Mouse (Mus musculus) neural tube, embryonic 11.5 days (tissue): Measurements from ENCODE around the gene Bhlhe23. TPM values are rescaled to one million over a fixed set of nuclear protein-coding genes. Genes with fewer than 3 reads are reported as not detected.
A peak's percentile ranks its signal among the peaks of the same experiment; 100 is the strongest.

Experiments used
- ATAC-seq: fragments of 200-750 bp; cut with Nextera tagmentation; 2 replicates; pipeline ENCODE4 v1.8.0; 2017; ENCODE audit warnings: moderate number of reproducible peaks, mild to moderate bottlenecking, moderate TSS enrichment, moderate library complexity; ENCODE audit not compliant: insufficient read depth, low FRiP score, low TSS enrichment
- DNase-seq: peaks from one replicate; pipeline ENCODE4 v3.0.0-alpha.2; 2015; ENCODE audit warnings: low spot score
- H3K27ac ChIP-seq: fragments of 300-500 bp; sonication (generic); 2 replicates; pipeline ENCODE4 v1.5.1; 2014; ENCODE audit warnings: low read depth, mild to moderate bottlenecking, low read length
- H3K27me3 ChIP-seq: fragments of 300-500 bp; sonication (generic); 2 replicates; pipeline ENCODE4 v1.6.1; 2014; ENCODE audit warnings: mild to moderate bottlenecking, low read length, mixed read lengths; ENCODE audit not compliant: control insufficient read depth, insufficient read depth
- H3K36me3 ChIP-seq: fragments of 300-500 bp; sonication (generic); 2 replicates; pipeline ENCODE4 v1.6.1; 2014; ENCODE audit warnings: mild to moderate bottlenecking, low read length, moderate library complexity, mixed read lengths; ENCODE audit not compliant: control insufficient read depth, insufficient read depth
- H3K4me1 ChIP-seq: fragments of 300-500 bp; sonication (generic); 2 replicates; pipeline ENCODE4 v1.6.1; 2014; ENCODE audit warnings: low read length, mixed read lengths; ENCODE audit not compliant: control insufficient read depth, insufficient read depth
- H3K4me2 ChIP-seq: fragments of 300-500 bp; sonication (generic); 2 replicates; pipeline ENCODE4 v1.6.1; 2014; ENCODE audit warnings: low read depth, mild to moderate bottlenecking, moderate library complexity
- H3K4me3 ChIP-seq: fragments of 300-500 bp; sonication (generic); 2 replicates; pipeline ENCODE4 v1.5.1; 2014; ENCODE audit warnings: low read depth, low read length
- H3K9ac ChIP-seq: fragments of 300-500 bp; sonication (generic); 2 replicates; pipeline ENCODE4 v1.6.1; 2014; ENCODE audit warnings: mild to moderate bottlenecking, low read length
- H3K9me3 ChIP-seq: fragments of 300-500 bp; sonication (generic); 2 replicates; pipeline ENCODE4 v1.6.1; 2016; ENCODE audit warnings: low read length; ENCODE audit not compliant: control insufficient read depth
- WGBS: fragments of 180-500 bp; shearing (Covaris S2); extraction: QIAGEN DNeasy Blood & Tissue Kit; methylation state at CpG from one replicate; pipeline ENCODE4 v1.1.7; 2014; 5-methylcytosine and 5-hydroxymethylcytosine counted together
- polyA plus RNA-seq: library from polyadenylated mRNA; unstranded; fragments of >200 nt; fragmentation: Nextera tagmentation; extraction: Ambion mirVana; gene quantifications from 2 replicates; pipeline ENCODE4 v1.2.1, GENCODE M21; 2014

Bhlhe23 gene
- polyA plus RNA-seq, 1 experiment from 2014 or later, result 4.9 TPM

- peaks cover 11% of the 10 kb centered on the region; the same call in 1 of the 2 replicates for H3K4me1 ChIP-seq
- peak; percentile 72 for DNase-seq
- H3K27me3 ChIP-seq, result no peaks in the 10 kb centered on the region
- H3K4me2 ChIP-seq, result no peak overlapping the region
- H3K36me3 ChIP-seq, result no peaks in the 10 kb centered on the region
- no peaks in the 10 kb centered on the region for H3K9me3 ChIP-seq
- H3K27ac ChIP-seq, result peak overlapping the region; percentile 70
- ATAC-seq, result peak; percentile 81
- 36% methylated on average over 15 of the region's 15 CpGs for WGBS
- no peak overlapping the region for H3K4me3 ChIP-seq
- 0 out of 2 replicates have a peak overlapping the region, but pooled peaks have one; percentile 20 for H3K9ac ChIP-seq
These were observed 18.0 kb downstream of the Bhlhe23 start for GRCm38 (mm10) chr2:180758513-180759263.

GRCm38 (mm10) chr2:180756786-180757185, 19.9 kb downstream of the Bhlhe23 start:
- DNase-seq, result no peak
- Histone ChIP-seq H3K36me3 (no peaks in the 10 kb centered on the region), H3K9me3 (no peaks in the 10 kb centered on the region)

GRCm38 (mm10) chr2:180755896-180756295, 20.8 kb downstream of the Bhlhe23 start:
- WGBS, result 1% methylated on average over 8 of the region's 8 CpGs
- Histone ChIP-seq H3K27ac (no peak overlapping the region), H3K36me3 (no peaks in the 10 kb centered on the region), H3K4me3 (no peak overlapping the region), H3K4me2 (no peak overlapping the region), H3K9me3 (no peaks in the 10 kb centered on the region), H3K4me1 (peaks cover 11% of the 10 kb centered on the region; the same call in 1 of the 2 replicates), H3K27me3 (no peaks in the 10 kb centered on the region), H3K9ac (no peak overlapping the region)
- ATAC-seq (no peak), DNase-seq (peak; percentile 71)

More at GRCm38 (mm10) chr2:180756786-180757185, 19.9 kb downstream of the Bhlhe23 start:
- Histone ChIP-seq H3K27me3 (no peaks in the 10 kb centered on the region), H3K9ac (no peak overlapping the region), H3K27ac (no peak overlapping the region), H3K4me3 (no peak overlapping the region), H3K4me2 (no peak overlapping the region), H3K4me1 (peaks cover 11% of the 10 kb centered on the region; the same call in 1 of the 2 replicates)
- ATAC-seq, result no peak
- WGBS, result 16% methylated on average over 2 of the region's 2 CpGs

GRCm38 (mm10) chr2:180754976-180755688, 21.6 kb downstream of the Bhlhe23 start:
- Histone ChIP-seq H3K9ac (no peak overlapping the region), H3K27ac (no peak overlapping the region), H3K36me3 (no peaks in the 10 kb centered on the region), H3K9me3 (no peaks in the 10 kb centered on the region), H3K4me1 (peaks cover 11% of the 10 kb centered on the region; the same call in 1 of the 2 replicates), H3K4me2 (no peak overlapping the region), H3K27me3 (no peaks in the 10 kb centered on the region), H3K4me3 (no peak overlapping the region)
- 63% methylated on average over 5 of the region's 5 CpGs for WGBS
- DNase-seq (no peak), ATAC-seq (no peak)

GRCm38 (mm10) chr2:180748904-180749303, 27.8 kb downstream of the Bhlhe23 start:
- ATAC-seq (no peak), DNase-seq (no peak)
- Histone ChIP-seq H3K4me3 (no peak overlapping the region), H3K36me3 (no peaks in the 10 kb centered on the region), H3K4me1 (peaks cover 5% of the 10 kb centered on the region; the same call in 1 of the 2 replicates), H3K9me3 (no peaks in the 10 kb centered on the region), H3K27me3 (no peaks in the 10 kb centered on the region), H3K4me2 (no peak overlapping the region), H3K27ac (no peak overlapping the region), H3K9ac (no peak overlapping the region)
- 72% methylated on average over 5 of the region's 5 CpGs for WGBS

- Histone ChIP-seq H3K4me1 (peaks cover 5% of the 10 kb centered on the region; the same call in 1 of the 2 replicates), H3K27ac (no peak overlapping the region), H3K9ac (no peak overlapping the region), H3K4me3 (no peak overlapping the region), H3K36me3 (no peaks in the 10 kb centered on the region), H3K4me2 (no peak overlapping the region), H3K9me3 (no peaks in the 10 kb centered on the region), H3K27me3 (no peaks in the 10 kb centered on the region)
- DNase-seq (no peak), ATAC-seq (no peak)
- 38% methylated on average over 5 of the region's 5 CpGs for WGBS
These were observed 30.0 kb downstream of the Bhlhe23 start for GRCm38 (mm10) chr2:180746569-180747192.

GRCm38 (mm10) chr2:180745248-180745927, 31.3 kb downstream of the Bhlhe23 start:
- WGBS, result 35% methylated on average over 17 of the region's 17 CpGs
- H3K9ac ChIP-seq, result no peak overlapping the region
- ATAC-seq, result peak; percentile 38; the same call in 1 of the 2 replicates

GRCm38 (mm10) chr2:180743321-180743720, 33.4 kb downstream of the Bhlhe23 start:
- H3K4me1 ChIP-seq, result peaks cover 5% of the 10 kb centered on the region; the same call in 1 of the 2 replicates
- no peak overlapping the region for H3K27ac ChIP-seq
- no peak overlapping the region for H3K4me3 ChIP-seq
- H3K4me2 ChIP-seq, result no peak overlapping the region
- no peaks in the 10 kb centered on the region for H3K27me3 ChIP-seq
- ATAC-seq (no peak), DNase-seq (no peak)
- no peaks in the 10 kb centered on the region for H3K9me3 ChIP-seq
- H3K36me3 ChIP-seq, result no peaks in the 10 kb centered on the region
- H3K9ac ChIP-seq, result no peak overlapping the region
- 90% methylated on average over 2 of the region's 2 CpGs for WGBS

More at GRCm38 (mm10) chr2:180745248-180745927, 31.3 kb downstream of the Bhlhe23 start:
- Histone ChIP-seq H3K4me3 (no peak overlapping the region), H3K27ac (no peak overlapping the region), H3K9me3 (no peaks in the 10 kb centered on the region), H3K36me3 (no peaks in the 10 kb centered on the region), H3K4me2 (no peak overlapping the region), H3K27me3 (no peaks in the 10 kb centered on the region), H3K4me1 (peaks cover 5% of the 10 kb centered on the region; the same call in 1 of the 2 replicates)
- peak; percentile 86 for DNase-seq
